Mouse (Mus musculus): ENCODE results near the gene Acer3.

The Acer3 gene

GRCm38 (mm10) chr7:98178560-98179231 lies 142.3 kb downstream of the Acer3 start:
- DNase-seq (ENCODE audit: low spot score) = no peak

DNA sequence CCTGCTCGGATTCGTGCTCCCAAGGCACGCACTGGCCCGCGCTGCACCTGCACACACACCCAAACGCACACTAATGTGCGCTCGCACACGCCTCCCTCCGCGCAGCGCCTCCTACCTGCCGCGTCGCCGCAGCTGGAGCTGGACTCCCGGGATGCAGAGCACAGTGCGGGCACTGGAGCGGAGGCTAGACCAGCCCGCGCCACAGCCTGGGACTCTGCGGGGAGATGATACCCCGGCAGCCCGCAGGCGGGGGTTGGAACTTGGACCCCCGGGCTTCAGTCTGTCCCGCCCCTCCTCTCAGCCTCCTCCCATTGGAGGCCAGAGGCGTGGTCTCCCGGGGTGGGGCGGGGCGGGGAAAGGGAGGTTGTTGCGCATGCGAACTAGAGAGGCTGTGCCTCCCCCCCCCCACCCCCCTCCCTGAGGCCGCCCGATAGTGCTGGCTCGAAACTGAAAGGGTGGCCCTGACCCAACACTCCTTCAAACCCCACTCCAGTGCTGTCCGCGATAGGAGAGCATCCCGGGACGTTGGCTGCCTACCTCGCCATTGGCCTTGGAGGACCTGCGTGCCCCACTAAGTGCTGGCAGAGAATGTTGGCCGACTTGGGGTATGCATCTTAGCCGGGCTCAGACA lies 143.0 kb downstream of the Acer3 start, which contains the start of gene Capn5:
Capn5 (minus strand) TSS at position 346 of the 631 bp plus-strand sequence.
- DNase-seq (ENCODE audit: low spot score) = peak; percentile 73

DNA sequence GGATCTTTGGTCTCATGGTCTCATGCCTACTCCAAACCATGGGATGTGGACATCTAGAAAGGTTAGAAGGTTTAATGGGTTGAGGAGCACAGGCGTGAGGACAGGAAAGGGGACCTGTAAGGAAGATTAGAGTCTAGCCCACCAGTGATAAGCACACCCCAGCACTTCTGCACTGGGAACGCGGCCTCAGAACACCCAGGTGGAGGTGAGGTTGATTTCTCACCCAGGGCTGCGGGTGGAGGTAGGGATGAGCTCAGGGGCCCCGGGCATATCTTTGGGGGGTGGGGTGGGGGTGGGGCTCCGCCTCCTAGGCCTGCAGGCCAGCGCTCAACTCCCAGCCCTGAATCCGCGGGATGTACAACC lies 143.5 kb downstream of the Acer3 start:
- no peak for DNase-seq (ENCODE audit: low spot score)

GRCm38 (mm10) chr7:98177071-98177485 lies 143.9 kb downstream of the Acer3 start:
- DNase-seq (ENCODE audit: low spot score) = no peak

- DNase-seq (ENCODE audit: low spot score) = peak; percentile 36
Measured at GRCm38 (mm10) chr7:98176322-98177070, 144.5 kb downstream of the Acer3 start.

GRCm38 (mm10) chr7:98174883-98175755 lies 145.9 kb downstream of the Acer3 start:
- peak; percentile 38 for DNase-seq (ENCODE audit: low spot score)

- no peak for DNase-seq (ENCODE audit: low spot score)
Measured at GRCm38 (mm10) chr7:98173408-98173807, 147.6 kb downstream of the Acer3 start.

- DNase-seq (ENCODE audit: low spot score) = peak; percentile 28
Measured at GRCm38 (mm10) chr7:98172661-98173060, 148.3 kb downstream of the Acer3 start.

DNA sequence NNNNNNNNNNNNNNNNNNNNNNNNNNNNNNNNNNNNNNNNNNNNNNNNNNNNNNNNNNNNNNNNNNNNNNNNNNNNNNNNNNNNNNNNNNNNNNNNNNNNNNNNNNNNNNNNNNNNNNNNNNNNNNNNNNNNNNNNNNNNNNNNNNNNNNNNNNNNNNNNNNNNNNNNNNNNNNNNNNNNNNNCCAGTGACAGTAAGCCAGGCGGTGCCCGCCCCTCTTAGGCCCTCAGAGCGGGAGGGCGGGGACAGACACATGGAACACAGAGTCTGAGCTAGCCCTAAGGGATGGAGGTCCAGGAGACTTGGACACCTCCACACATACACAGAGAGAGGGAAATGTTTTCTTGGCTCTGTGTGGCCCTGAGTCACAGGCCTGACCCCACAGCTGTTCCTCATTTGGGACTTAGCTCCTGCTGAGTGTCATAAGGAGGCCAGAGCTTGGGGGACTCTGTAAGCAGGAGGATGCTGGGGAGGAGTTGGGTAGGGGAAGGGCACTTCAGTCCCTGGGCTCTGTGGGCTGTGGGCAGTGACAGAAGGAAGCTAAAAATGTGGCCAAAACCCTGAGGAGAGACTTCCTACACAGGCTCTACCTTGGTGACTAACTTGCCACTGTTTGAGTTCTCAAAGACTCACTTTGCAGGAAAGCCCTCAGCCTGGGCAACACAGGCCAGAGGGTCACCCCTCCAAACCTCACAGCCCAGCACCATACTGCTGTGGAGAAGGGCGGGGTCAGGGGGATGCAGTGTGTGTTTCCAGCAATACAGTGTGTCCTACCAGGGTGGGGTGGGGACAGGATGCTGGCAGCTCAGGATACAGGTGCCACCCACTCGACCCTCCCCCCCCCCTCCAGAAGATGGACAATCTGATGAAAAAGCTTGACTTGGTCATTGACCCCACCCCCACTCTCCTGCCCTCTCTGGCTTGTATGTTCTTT lies 149.6 kb downstream of the Acer3 start:
- peak; percentile 37 for DNase-seq (ENCODE audit: low spot score)

GRCm38 (mm10) chr7:98164999-98165528 lies 155.9 kb downstream of the Acer3 start:
- peak; percentile 46 for DNase-seq (ENCODE audit: low spot score)

- DNase-seq (ENCODE audit: low spot score) = peak; percentile 27
Measured at GRCm38 (mm10) chr7:98164382-98164998, 156.5 kb downstream of the Acer3 start.

GRCm38 (mm10) chr7:98163700-98164099 lies 157.3 kb downstream of the Acer3 start:
- peak; percentile 43 for DNase-seq (ENCODE audit: low spot score)

- no peak for DNase-seq (ENCODE audit: low spot score)
Measured at GRCm38 (mm10) chr7:98162239-98162638, 158.8 kb downstream of the Acer3 start.

- no peak for DNase-seq (ENCODE audit: low spot score)
Measured at GRCm38 (mm10) chr7:98160041-98160740, 160.8 kb downstream of the Acer3 start.

DNA sequence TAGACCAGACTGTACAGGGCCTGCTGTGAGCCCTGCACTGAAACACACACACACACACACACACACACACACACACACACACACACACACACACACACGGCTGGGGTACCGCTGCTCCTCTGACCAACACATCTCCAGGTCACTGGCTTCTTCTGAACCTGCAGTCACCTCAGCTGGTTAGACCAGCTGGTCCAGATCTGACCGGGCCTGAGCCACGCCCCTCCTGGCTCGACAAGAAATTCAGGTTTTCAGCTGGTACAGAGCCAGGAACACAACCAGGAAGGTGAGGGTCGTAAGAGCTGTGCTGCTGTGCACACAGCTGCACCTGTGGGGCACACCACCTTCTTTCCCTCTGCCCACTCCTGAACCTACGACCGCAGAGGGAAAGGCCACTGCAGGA lies 162.5 kb downstream of the Acer3 start:
- DNase-seq (ENCODE audit: low spot score) = no peak

DNA sequence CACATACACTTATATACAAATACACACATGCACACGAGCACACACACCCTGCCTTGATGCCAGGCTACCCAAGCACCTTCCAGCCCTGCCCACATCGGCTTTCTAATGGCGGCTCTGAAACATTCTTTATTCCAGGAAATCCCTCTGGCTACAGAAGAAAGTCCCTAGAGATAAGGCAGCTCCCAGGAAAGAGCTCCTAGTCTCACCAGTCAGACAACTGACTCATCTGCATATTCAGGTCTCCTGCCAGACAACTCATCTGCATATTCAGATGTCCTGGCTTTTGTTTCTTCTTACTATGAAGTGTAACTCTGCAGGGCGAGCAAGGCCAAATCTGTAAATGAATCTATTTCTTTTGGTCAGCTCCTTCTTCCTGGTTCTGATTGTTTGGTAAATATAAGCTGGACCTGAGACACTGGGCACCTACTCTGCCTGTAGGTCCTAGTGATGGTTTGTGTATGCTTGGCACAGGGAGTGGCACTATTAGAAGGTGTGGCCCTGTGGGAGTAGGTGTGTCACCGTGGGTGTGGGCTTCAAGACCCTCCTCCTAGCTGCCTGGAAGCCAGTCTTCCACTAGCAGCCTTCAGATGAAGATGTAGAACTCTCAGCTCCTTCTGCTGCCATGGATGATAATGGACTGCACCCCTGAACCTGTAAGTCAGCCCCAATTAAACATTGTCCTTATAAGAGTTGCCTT lies 163.2 kb downstream of the Acer3 start:
- DNase-seq (ENCODE audit: low spot score) = no peak

Data from testis, postnatal 10 days (tissue).